Mouse (Mus musculus) c-Kit-negative CD71-positive TER-119-positive erythroid progenitor cells, embryonic 14.5 days (primary cell): ENCODE results near the gene Gm44502.

ENCODE experiments used
- DNase-seq: peaks from one replicate; pipeline ENCODE4 v3.0.0-alpha.2; 2013; ENCODE audit warnings: low read depth, low spot score

Gene Gm44502

GRCm38 (mm10) chr15:89429352-89430221 lies at the start of gene Gm44502, which contains the start of the genes C730034F03Rik and Chkb:
Gene Gm44502, minus strand, starts transcription at chr15:89429696.
Gene C730034F03Rik, plus strand, starts transcription at chr15:89429589.
Gene Chkb, minus strand, starts transcription at chr15:89429908.
- peak; percentile 81 for DNase-seq

- DNase-seq = no peak
Measured at GRCm38 (mm10) chr15:89478622-89479021, 49.1 kb upstream of the Gm44502 start.

GRCm38 (mm10) chr15:89477806-89478205 lies 48.3 kb upstream of the Gm44502 start:
- no peak for DNase-seq

GRCm38 (mm10) chr15:89477091-89477491 lies 47.6 kb upstream of the Gm44502 start, which contains the start of gene Arsa:
Gene Arsa, minus strand, starts transcription at chr15:89477425.
- no peak for DNase-seq

- DNase-seq = no peak
Measured at GRCm38 (mm10) chr15:89476475-89476815, 46.9 kb upstream of the Gm44502 start.

- DNase-seq = peak; percentile 81
Measured at GRCm38 (mm10) chr15:89475611-89476474, 46.3 kb upstream of the Gm44502 start.

GRCm38 (mm10) chr15:89475293-89475600 lies 45.8 kb upstream of the Gm44502 start:
- no peak for DNase-seq

- DNase-seq = no peak
Measured at GRCm38 (mm10) chr15:89474596-89475292, 45.2 kb upstream of the Gm44502 start.

- no peak for DNase-seq
Measured at GRCm38 (mm10) chr15:89473921-89474320, 44.4 kb upstream of the Gm44502 start.

GRCm38 (mm10) chr15:89473370-89473769 lies 43.9 kb upstream of the Gm44502 start:
- DNase-seq = no peak

GRCm38 (mm10) chr15:89471476-89471875 lies 42.0 kb upstream of the Gm44502 start:
- DNase-seq = no peak

- DNase-seq = no peak
Measured at GRCm38 (mm10) chr15:89468577-89468976, 39.1 kb upstream of the Gm44502 start.

- DNase-seq = no peak
Measured at GRCm38 (mm10) chr15:89465052-89465451, 35.6 kb upstream of the Gm44502 start.

GRCm38 (mm10) chr15:89463334-89464235 lies 34.1 kb upstream of the Gm44502 start:
- no peak for DNase-seq

- DNase-seq = no peak
Measured at GRCm38 (mm10) chr15:89462176-89462575, 32.7 kb upstream of the Gm44502 start.

- no peak for DNase-seq
Measured at GRCm38 (mm10) chr15:89461321-89461720, 31.8 kb upstream of the Gm44502 start.

GRCm38 (mm10) chr15:89460298-89460697 lies 30.8 kb upstream of the Gm44502 start:
- DNase-seq = no peak

- no peak for DNase-seq
Measured at GRCm38 (mm10) chr15:89459821-89460220, 30.3 kb upstream of the Gm44502 start.

- DNase-seq = no peak
Measured at GRCm38 (mm10) chr15:89458942-89459341, 29.4 kb upstream of the Gm44502 start.

- no peak for DNase-seq
Measured at GRCm38 (mm10) chr15:89455642-89456041, 26.1 kb upstream of the Gm44502 start.

- no peak for DNase-seq
Measured at GRCm38 (mm10) chr15:89454857-89455256, 25.4 kb upstream of the Gm44502 start.
